Mouse (Mus musculus): ENCODE data around the gene Rbp7.
"Not testable (repeated sequence)": the region's sequence is repeated elsewhere in the genome, so short reads cannot be mapped to it uniquely, and the experiment has no call there.

The Rbp7 gene

DNA sequence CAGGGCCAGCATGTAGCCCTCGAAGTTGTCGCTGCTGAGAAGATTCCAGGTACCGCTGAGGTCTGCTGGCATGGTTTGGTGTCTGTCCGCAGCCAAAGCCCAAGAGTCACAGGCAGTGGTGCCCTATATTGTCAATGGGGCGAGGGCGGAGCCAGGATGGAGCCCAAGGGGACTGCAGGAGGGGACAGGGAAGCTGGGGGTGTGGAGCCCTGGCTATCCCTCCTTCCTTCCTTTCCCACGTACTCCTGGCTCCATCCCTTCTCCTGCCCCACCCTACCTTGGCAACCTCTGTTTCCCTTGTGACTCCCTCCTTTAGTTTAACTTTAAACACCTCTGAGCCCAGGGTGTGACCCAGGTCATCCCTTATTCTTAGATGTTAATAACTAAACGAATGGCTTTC lies at the start of gene Rbp7:
Gene Rbp7 (minus strand): TSS at position 100 of the 400 bp plus-strand sequence.
- DNase-seq (ENCODE audit: low spot score), result no peak

DNA sequence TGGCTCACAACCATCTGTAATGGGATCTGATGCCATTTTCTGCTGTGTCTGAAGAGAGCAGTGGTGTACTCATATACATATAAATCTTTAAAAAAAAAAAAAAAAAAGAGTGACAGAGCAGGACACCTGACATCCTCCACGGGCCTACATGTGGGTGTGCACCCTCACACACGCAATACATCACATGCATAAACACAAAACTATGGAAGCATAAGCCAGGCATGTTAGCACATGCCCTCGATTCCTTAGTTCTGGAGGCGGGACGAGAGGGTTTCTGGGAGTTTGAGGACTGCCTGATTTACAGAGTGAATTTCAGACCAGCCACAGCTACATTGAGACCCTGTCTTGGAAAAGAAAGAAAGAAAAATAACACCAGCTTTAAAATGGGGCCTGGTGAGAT lies 49.6 kb upstream of the Rbp7 start:
- DNase-seq (ENCODE audit: low spot score), result no peak

DNA sequence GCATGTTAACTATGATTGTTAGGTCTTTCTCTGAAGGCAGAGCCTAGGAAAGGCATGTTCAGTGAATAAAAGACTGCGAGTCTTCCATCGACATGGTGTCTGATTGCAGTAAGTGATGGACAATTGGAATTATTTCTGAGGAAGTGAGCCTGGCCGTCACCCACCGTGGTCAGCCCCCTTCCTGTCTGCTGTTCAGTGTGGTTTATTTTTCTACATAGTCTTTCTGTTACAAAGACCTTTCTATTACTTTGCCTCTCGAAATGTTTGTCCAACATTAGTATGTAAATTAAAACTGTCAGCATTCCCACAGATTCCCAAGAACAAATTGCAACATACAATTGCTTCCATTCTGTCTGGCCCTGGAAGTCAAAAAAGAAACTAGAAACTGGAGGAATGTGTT lies 45.0 kb upstream of the Rbp7 start:
- no peak for DNase-seq (ENCODE audit: low spot score)

DNA sequence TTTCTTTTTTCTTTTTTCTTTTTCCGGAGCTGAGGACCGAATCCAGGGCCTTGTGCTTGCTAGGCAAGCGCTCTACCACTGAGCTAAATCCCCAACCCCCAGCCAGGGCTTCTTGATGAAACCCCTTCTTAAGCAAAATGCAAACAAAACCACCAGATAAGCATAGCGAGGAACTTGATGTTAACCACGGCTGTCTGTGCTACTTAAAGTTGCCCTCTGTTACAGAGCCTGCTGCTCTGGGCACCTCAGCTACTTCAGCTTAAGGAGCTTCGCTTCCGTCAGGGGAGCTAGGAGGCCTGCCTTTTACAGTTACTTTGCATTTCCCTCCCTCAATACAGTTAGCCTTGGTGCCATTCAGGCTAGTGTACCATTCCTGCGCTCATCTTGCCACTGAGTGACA lies 44.1 kb upstream of the Rbp7 start:
- no peak for DNase-seq (ENCODE audit: low spot score)

DNA sequence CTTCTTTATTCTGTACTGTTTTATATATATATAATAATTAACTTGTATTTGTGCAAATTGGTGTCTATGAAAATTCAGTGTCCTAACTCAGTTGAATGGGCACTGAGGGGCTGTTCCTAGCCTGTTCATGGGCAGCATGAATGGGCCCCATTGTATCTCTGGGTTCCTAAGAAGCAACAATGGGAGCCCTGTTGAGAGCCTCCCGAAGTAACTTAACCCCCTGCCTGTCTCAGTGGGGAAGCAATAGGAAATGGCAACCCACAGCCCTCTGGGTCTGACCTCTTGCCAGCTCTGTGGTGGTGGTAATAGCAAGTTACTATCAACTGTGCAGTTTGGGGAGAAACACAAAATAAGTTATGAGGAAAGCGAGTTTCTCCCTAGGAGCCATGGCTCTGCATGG lies 41.8 kb upstream of the Rbp7 start:
- DNase-seq (ENCODE audit: low spot score), result no peak

DNA sequence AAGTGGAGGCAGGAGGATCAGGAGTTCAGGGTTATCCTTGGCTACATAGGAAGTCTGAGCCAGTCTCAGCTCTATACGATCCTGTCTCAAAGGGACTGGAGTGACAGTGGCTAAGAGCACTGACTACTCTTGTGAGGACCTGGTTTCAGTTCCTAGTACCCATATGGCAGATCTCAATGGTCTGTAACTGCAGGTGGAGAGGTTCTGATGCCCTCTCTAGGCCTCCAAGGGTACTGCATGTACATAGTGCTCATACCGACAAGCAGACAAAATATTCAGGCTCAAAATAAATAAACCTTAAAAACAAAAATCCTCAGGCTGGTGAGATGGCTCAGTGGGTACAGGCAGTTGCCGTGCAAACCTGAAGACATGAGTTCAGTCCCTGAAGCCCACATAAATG lies 36.4 kb upstream of the Rbp7 start:
- DNase-seq (ENCODE audit: low spot score), result no peak

DNA sequence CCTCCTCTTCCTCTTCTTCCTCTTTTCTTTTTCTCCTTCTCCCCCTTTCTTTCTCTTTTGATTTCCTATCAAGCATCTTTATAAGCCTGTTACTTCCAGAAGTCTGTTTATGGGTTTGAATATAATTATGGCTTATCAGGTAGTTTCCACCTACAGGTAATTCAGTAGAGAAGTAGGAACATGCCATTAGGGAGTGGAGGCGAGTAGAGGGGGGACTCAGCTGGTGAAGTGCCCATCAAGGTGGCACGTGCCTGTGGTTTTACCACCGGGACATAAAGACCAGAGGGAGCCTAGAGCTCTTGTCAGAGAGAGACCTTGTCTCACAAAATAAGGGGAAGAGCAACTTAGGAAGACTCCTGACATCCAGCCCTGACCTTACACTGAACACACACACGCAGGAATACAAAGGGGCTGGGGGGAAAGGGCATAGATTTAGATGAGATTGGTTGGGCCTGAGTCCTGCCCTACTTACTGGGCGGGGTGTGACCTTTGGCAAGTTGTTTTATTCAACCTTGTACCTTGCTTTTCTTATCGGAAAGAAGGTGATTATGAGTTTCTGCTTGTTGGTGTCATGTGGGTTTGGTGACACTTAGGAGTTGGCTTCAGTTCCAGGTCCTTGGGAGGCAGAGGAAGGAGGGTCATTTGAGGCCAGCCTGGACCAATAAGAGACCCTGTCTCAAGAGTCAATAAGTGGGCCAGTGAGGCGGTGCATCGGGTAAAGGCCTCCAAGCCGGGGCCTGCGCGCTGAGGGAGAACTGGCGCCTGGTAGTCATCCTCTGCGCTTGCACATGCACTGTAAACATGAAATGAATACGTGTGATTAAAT lies 34.9 kb upstream of the Rbp7 start:
- DNase-seq (ENCODE audit: low spot score), result no peak

DNA sequence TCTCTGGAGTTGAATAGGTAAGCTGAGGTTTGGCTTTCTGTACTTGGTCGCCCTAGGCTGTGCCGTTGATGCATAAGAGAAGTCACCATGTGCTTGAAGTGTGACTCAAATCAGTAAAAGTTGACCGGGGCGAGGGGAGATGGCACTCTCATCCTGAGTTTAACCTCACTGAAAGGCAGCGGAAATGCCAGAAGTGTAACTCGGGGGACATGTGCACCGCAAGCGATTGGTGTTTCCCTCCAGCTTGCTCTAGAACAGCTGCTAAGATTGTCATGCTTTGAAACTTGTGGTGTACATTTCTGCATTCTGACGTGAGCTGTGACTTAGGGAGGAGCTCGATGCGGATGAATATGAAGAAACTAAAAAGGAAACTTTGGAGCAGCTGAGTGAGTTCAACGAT lies 33.0 kb upstream of the Rbp7 start:
- no peak for DNase-seq (ENCODE audit: low spot score)

DNA sequence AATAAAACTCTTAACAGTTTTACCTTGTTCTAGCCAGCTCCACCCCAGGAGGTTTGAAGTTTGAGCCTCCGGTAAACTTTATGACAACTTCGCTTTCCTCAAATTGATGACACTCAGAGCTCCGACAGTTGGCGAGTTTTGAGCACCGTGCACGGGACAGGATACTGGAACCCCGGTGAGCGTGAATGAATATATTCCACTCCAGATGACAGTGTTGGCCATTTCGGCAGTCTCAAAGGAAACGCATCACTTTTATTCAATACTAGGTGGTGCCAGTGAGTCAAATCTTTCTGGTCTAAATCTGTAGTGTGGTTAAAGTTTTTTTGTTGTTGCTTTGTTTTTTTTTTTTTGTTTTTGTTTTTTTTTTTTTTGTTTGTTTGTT lies 31.0 kb upstream of the Rbp7 start:
- no peak for DNase-seq (ENCODE audit: low spot score)

DNA sequence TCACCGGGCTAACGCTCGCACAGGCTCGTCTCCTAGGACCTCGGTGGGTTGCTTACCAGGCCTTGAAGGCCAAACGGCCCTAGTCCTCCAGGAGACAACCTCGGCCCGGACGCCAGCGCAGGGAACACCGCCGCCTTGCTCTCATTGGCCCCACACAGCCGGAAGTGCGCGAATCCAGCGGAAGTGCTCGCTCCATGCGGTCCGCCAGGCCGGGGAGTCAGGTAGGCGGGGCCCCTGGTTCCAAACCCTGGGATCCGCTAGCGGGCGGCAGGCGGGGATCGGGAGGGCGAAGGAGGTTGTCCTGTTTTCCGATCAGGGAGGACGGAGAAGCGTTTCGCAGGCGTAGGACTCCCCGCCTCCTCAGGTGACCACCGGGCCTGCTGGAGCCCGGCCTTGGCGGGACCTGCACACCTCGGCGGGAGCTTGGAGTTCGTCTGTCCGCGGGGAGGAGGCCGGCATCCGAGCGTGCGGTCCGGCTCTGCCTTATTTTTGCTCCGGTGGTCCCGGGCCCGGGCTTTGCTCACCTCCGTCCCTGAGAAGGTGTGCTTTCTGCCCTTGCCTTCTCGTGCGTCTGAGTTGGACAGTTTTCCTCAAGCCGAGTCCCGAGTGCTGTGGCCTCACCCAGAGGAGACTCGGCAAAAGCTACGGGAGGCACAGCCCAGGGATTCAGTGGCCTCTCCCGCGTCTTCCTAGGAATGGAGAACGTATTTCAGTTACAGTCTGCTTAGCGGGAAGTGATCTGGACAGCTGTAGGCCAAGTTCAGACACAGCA lies 30.5 kb upstream of the Rbp7 start, which contains the start of the genes Nmnat1 and Lzic:
Gene Nmnat1 (minus strand): TSS at position 150 of the 772 bp plus-strand sequence.
Gene Lzic (plus strand): TSS at position 177 of the 772 bp plus-strand sequence.
- peak; percentile 94 for DNase-seq (ENCODE audit: low spot score)

DNA sequence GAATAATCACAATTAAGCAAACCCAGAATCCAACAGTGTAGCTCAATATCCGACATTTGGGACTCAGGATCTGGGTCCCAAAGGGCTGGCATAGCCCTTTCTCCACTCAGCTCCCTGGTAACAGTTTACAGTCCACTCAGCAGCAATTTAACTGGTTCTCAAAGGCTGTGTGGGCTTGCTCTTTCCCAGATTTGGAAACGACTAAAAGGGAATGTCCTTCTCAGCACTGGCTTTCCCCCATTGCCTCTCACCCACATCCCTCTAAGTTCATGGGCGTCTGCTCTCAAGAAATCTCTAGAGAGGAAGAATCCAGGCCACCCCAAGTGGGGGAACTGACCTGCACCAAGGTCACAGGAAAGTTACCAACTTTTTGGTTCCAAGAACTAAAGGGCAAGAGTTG lies 29.8 kb upstream of the Rbp7 start:
- DNase-seq (ENCODE audit: low spot score), result no peak

DNA sequence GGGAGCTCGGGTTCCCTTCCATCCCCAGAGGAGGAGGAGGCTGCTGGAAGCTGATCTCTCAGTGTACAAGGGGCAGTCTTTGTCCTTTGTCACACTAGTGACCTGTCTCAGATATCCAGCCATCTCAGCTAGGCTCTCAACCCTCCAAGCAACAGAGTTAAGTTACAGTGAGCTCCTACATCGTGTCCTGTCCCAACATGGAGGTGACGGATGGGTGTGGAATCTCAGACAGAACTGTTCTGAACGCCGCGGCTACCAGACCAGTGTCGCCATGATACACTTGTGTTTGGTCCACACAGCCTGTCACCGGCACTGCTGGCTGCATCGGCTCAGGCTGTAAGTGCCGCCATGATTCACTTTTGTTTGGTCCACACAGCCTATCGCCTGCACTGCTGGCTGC lies 22.3 kb upstream of the Rbp7 start, which contains the start of gene Tmem274:
Gene Tmem274 (plus strand): TSS at position 301 of the 400 bp plus-strand sequence.
- no peak for DNase-seq (ENCODE audit: low spot score)

DNA sequence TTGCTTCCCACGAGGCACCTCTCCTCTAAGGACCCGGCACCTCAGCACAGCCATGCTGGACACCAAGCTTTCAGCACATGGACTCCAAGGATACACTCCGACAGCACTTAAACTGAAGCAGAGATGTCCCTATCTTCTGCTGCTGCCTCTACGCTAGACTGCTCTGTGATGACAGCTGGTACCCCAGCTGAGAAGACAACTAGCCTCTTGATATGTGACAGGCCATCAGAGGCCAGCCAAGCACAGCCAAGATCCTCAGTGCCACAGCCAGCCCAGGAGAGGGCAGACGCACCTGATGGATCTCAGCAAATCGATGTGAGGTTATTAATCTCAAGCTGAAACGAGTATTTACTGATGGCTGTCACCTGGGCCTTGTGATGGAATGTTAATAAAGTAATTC lies 20.3 kb upstream of the Rbp7 start:
- DNase-seq (ENCODE audit: low spot score), result no peak

DNA sequence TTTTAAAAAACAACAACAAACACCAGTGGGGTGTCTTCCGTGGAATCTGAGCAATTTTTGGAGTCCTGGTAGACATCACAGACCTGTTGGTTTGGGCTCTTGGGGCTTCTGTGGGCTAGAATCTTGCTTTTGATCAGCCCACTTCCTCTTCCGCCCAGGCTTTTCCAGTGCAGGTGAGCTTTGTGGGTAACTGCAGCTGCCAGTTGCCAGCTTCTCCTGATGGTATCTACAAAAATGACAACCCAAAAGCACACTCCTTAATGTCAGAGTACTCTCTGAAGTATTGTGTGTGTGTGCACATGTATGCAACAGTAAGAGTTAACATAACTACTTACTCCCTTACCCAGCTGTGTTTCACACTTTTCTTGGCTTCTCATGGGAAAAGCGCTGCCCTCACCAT lies 14.8 kb upstream of the Rbp7 start:
- no peak for DNase-seq (ENCODE audit: low spot score)

DNA sequence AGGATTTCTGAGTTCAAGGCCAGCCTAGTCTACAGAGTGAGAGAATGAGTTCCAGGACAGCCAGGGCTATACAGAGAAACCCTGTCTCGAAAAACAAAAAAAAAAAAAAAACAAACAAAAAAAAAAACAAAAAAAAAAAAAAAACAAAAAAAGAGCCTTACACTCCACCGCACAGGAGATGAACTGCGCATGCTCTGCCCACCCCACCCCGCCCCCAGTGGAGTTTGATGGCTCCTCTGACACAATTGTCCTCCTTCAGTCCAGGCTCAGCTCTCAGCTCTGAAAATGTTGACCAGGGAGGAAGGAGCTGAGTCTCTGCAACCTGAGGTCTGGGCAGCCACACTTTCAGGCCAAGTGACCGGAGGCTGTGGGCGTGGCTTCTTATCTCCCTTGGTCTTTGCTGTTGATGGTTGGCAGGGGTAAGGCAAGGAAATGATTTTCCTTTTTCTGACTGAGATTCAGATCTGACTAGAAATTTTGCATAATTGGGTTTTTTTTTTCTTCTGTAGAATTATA lies 8.7 kb upstream of the Rbp7 start:
- DNase-seq (ENCODE audit: low spot score), result peak; percentile 40

DNA sequence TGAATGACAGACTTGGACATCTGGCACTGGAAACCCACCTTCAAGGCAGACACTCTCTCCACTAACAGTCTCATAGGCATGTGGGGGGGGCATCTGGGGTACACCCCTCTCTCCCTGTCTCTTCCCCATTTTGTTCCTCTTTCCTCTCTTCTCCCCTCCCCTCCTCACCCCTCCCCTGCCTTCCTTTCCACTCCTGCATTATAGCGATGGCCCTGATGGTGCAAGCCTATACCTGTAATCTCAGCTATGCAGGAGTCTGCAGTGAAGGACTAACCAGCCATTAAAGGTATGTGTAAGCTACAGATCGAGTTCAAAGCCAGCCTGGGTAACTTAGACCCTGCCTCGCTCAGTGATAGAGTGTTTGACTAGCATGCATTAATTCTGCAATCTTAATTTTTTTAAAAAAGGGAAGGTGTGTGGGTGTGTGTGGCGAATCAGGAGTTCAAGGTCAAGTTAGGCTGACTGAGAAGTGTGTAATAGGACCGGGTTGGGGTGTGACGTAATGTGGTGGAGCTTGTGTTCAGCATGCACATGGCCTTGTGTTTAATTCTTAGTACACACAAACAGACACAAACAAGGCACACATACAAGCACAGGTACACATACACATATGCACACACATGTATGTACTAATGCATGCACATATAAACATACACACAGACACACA lies 7.7 kb upstream of the Rbp7 start:
- DNase-seq (ENCODE audit: low spot score), result no peak

DNA sequence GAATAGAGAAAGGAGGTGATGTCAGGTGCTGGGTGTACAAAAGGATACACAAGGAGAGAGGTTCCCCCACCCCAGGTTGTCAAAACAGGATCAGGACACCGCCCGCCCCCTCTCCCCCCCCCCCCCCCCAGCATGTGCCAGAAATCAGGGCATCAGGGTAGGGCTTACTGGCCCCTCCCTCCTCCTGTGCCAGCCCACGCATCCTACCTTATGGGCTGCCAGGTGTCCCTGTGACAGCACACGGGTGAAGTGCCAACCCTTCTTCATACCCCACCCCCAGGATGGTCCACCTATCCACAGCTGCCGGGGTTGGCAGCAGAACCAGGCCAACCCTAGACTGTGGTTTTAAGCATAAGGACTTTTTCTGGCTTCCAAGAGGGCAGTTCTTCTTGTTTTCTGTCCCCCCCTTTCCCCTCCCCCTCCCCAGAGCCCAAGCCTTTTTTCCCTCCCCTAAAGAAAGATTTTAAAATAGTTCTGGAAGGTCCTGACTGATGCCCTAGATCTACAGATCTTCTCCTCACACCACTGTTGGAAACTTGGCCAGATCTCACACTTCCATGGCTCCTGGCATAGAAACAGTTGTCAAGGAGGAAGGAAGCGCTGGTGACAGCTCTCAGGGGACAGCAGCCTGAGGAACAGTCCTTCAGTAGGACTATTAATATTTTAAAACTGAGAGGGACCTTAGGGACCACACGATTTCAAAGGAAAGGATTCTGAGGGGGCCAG lies 7.0 kb upstream of the Rbp7 start:
- no peak for DNase-seq (ENCODE audit: low spot score)

DNA sequence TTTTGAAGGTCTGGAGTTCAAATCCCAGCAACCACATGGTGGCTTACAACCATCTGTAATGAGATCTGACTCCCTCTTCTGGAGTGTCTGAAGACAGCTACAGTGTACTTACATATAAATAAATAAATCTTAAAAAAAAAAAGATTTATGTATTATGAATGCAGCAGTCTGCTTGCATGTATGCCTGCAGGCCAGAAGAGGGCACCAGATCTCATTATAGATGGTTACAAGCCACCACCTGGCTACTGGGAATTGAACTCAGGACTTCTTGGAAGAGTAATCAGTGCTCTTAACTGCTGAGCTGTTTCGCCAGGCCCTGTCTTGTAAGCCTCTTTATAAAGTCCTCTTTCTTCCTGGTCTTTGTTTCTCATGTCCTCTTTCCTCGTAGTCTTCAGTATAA lies 5.7 kb upstream of the Rbp7 start:
- not testable (repeated sequence) for DNase-seq (ENCODE audit: low spot score)

DNA sequence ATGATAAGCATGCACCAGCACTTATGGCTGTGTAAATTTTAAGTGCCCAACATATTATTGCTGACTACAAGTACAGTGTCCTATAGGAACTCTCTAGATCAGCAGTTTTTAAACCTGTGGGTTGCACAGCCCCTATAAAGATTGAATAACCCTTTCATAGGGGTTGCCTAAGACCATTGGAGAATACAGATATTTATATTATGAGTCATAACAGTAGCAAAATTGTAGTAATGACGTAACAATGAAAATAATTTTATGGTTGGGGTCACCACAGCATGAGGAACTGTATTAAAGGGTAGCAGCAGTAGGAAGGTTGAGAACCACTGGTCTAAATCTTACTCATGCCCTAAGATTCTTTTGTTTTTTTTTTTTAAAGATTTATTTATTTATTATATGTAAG lies 4.6 kb upstream of the Rbp7 start:
- DNase-seq (ENCODE audit: low spot score), result no peak

DNA sequence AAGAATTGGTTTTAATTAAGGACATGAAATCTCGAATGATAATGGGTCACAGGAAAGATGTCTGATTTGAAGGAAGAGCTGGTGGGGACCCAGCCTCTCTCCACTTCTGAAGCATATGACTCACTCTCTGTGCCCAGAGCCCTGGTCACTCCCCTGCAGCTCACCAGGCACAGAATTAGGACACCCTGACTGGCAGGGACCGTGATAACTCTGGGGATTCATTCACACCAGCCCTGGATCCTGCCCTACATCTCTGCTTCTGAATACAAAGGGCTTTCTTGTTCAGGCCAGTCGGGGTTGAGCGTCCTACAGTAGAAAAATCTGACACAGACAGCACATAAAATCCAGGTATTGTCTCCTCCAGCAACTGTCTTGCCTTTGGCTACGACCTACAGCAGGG lies 3.7 kb upstream of the Rbp7 start:
- DNase-seq (ENCODE audit: low spot score), result no peak

DNA sequence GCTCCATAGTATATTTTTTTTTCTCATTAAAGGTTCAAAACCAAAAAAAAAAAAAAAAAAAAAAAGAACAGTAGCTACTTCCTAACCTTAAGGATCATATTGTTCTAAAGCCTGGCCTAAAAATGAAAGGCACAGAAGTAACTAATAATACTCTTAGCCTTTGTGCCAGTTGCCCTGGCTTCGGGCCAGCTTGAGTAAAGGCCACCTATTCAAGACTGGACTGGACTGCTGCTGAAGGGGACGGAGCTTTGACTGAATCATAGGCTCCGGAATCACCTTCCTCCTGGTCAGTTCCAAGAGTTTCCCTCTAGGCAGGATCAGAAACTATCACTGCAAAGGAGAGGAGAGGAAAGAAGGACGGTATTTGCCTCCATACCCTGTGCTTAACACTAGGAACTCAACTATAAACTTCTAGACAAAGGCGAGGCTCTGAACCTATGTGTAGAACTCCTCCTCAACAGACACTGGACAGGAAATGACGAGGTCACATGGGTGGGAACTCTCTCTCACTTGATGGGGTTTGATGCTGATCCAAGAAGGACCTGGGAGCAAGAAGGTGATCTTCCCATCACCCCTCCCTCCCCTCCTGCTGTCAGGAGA lies 3.2 kb upstream of the Rbp7 start:
- peak; percentile 64 for DNase-seq (ENCODE audit: low spot score)
